Mouse (Mus musculus) erythroblast, embryonic 14.5 days (primary cell): Measurements from ENCODE around the gene Camk2n1. TPM values are rescaled to one million over a fixed set of nuclear protein-coding genes. Genes with fewer than 3 reads are reported as not detected.

Experiments
- H3K27me3 ChIP-seq: 2 replicates; pipeline ENCODE4 v1.6.1; 2012; ENCODE audit warnings: inconsistent platforms; ENCODE audit not compliant: control insufficient read depth
- H3K36me3 ChIP-seq: 2 replicates; pipeline ENCODE4 v1.6.1; 2012; ENCODE audit warnings: mild to moderate bottlenecking, inconsistent platforms; ENCODE audit not compliant: control insufficient read depth
- H3K4me1 ChIP-seq: 2 replicates; pipeline ENCODE4 v1.6.1; 2012; ENCODE audit warnings: inconsistent platforms; ENCODE audit not compliant: control insufficient read depth
- H3K4me3 ChIP-seq: replicated peaks from 2 replicates; pipeline ENCODE3; 2012; ENCODE audit warnings: moderate library complexity, mild to moderate bottlenecking, inconsistent platforms
- H3K9me3 ChIP-seq: 2 replicates; pipeline ENCODE4 v1.6.1; 2012; ENCODE audit warnings: low read length, inconsistent platforms, mixed read lengths; ENCODE audit not compliant: control insufficient read depth
- GATA1 ChIP-seq: IDR thresholded peaks from 2 replicates; pipeline ENCODE4 v1.6.1; 2012; ENCODE audit warnings: low read length, inconsistent platforms, mixed read lengths
- TAL1 ChIP-seq: IDR thresholded peaks from 3 replicates; pipeline ENCODE4 v1.6.1; 2012; ENCODE audit warnings: low read length, inconsistent platforms, mixed read lengths
- polyA plus RNA-seq: library from polyadenylated mRNA; stranded (reverse); fragments of >175 nt; gene quantifications from 2 replicates; pipeline ENCODE4 v1.2.3, GENCODE M21; 2012

Gene Camk2n1
- polyA plus RNA-seq, 1 experiment, result 0.02 TPM

- Histone ChIP-seq H3K4me1 (no peaks in the 10 kb centered on the region), H3K9me3 (no peaks in the 10 kb centered on the region), H3K36me3 (no peaks in the 10 kb centered on the region), H3K4me3 (no peak overlapping the region), H3K27me3 (no peaks in the 10 kb centered on the region)
- TF ChIP-seq TAL1 (no peak), GATA1 (no peak)
Measured at GRCm38 (mm10) chr4:138479595-138479994, 25.5 kb downstream of the Camk2n1 start.

- H3K27me3 ChIP-seq, result no peaks in the 10 kb centered on the region
- no peaks in the 10 kb centered on the region for H3K36me3 ChIP-seq
- TF ChIP-seq TAL1 (no peak), GATA1 (no peak)
- H3K9me3 ChIP-seq, result no peaks in the 10 kb centered on the region
- no peaks in the 10 kb centered on the region for H3K4me1 ChIP-seq
- H3K4me3 ChIP-seq, result no peak overlapping the region
Measured at GRCm38 (mm10) chr4:138480962-138481361, 26.8 kb downstream of the Camk2n1 start.

GRCm38 (mm10) chr4:138482721-138483120, 28.6 kb downstream of the Camk2n1 start:
- Histone ChIP-seq H3K27me3 (no peaks in the 10 kb centered on the region), H3K4me3 (no peak overlapping the region), H3K4me1 (no peaks in the 10 kb centered on the region), H3K9me3 (no peaks in the 10 kb centered on the region), H3K36me3 (no peaks in the 10 kb centered on the region)
- TF ChIP-seq GATA1 (no peak), TAL1 (no peak)

- H3K4me1 ChIP-seq, result no peaks in the 10 kb centered on the region
- H3K27me3 ChIP-seq, result no peaks in the 10 kb centered on the region
- no peak for TF ChIP-seq GATA1
- TF ChIP-seq TAL1, result no peak
- no peaks in the 10 kb centered on the region for H3K9me3 ChIP-seq
- H3K4me3 ChIP-seq, result no peak overlapping the region
- no peaks in the 10 kb centered on the region for H3K36me3 ChIP-seq
Measured at GRCm38 (mm10) chr4:138488241-138488640, 34.1 kb downstream of the Camk2n1 start.

GRCm38 (mm10) chr4:138491088-138491487, 37.0 kb downstream of the Camk2n1 start:
- H3K9me3 ChIP-seq, result no peaks in the 10 kb centered on the region
- no peaks in the 10 kb centered on the region for H3K36me3 ChIP-seq
- TF ChIP-seq TAL1 (no peak), GATA1 (no peak)
- no peak overlapping the region for H3K4me3 ChIP-seq
- H3K4me1 ChIP-seq, result no peaks in the 10 kb centered on the region
- no peaks in the 10 kb centered on the region; the same call in 1 of the 2 replicates for H3K27me3 ChIP-seq

- Histone ChIP-seq H3K4me1 (no peaks in the 10 kb centered on the region), H3K27me3 (no peaks in the 10 kb centered on the region; the same call in 1 of the 2 replicates), H3K36me3 (no peaks in the 10 kb centered on the region), H3K9me3 (no peaks in the 10 kb centered on the region), H3K4me3 (no peak overlapping the region)
- no peak for TF ChIP-seq GATA1
- TF ChIP-seq TAL1, result no peak
Measured at GRCm38 (mm10) chr4:138493161-138494001, 39.3 kb downstream of the Camk2n1 start.

- TF ChIP-seq TAL1 (no peak), GATA1 (no peak)
- Histone ChIP-seq H3K4me1 (no peaks in the 10 kb centered on the region), H3K36me3 (no peaks in the 10 kb centered on the region), H3K27me3 (no peaks in the 10 kb centered on the region; the same call in 1 of the 2 replicates), H3K9me3 (no peaks in the 10 kb centered on the region), H3K4me3 (no peak overlapping the region)
Measured at GRCm38 (mm10) chr4:138494905-138495304, 40.8 kb downstream of the Camk2n1 start.

- H3K9me3 ChIP-seq, result no peaks in the 10 kb centered on the region
- H3K36me3 ChIP-seq, result no peaks in the 10 kb centered on the region
- TF ChIP-seq GATA1, result no peak
- H3K4me3 ChIP-seq, result no peak overlapping the region
- no peaks in the 10 kb centered on the region; the same call in 1 of the 2 replicates for H3K27me3 ChIP-seq
- no peaks in the 10 kb centered on the region for H3K4me1 ChIP-seq
Measured at GRCm38 (mm10) chr4:138495775-138496174, 41.7 kb downstream of the Camk2n1 start.

GRCm38 (mm10) chr4:138496746-138497520, 42.8 kb downstream of the Camk2n1 start:
- Histone ChIP-seq H3K4me1 (no peaks in the 10 kb centered on the region), H3K4me3 (no peak overlapping the region), H3K27me3 (no peaks in the 10 kb centered on the region; the same call in 1 of the 2 replicates), H3K9me3 (no peaks in the 10 kb centered on the region), H3K36me3 (no peaks in the 10 kb centered on the region)
- TF ChIP-seq TAL1, result no peak
